10 mouse cellular contexts compared by ENCODE assay signal in the genomic region with DNA sequence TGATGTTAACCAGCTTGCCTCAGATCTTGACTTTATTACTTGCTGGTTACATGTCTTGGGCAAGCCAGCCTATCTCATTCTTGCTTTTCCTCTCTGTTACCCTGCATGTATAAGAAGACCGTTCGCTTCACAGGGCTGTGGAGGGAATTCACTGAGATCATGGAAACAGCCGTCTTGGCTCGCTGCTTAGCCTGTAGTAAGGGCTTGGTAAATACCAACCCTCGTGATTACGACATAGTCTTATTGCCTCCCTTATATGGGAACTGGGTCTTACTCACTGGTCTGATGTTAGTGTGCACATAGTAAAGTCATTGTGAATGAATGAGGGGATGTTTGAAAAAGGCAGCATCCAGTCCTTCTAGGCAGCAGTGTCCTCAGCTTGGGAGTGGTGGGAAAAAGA. TPM values are rescaled to one million over a fixed set of nuclear protein-coding genes. Genes with fewer than 3 reads are reported as not detected.
DNase-seq lines count a peak whose midpoint lies in the region; ATAC-seq and TF ChIP-seq lines count a peak whose summit lies in the region.
"Had no signal": no experiment of that assay in that cellular context is flagged by ENCODE, and none has a peak within 500 bp of the region (broad histone marks: within the 10 kb centered on the region; RNA-seq: fewer than 3 reads in every experiment).

No protein-coding gene starts in this region.

- H3K36me3 ChIP-seq in embryonic facial prominence, embryonic 12.5 days = peaks cover 11% of the 10 kb centered on the region; the same call in 1 of the 2 replicates
- H3K36me3 ChIP-seq in embryonic facial prominence, embryonic 10.5 days (replicated peaks) = peaks cover 24% of the 10 kb centered on the region
- H3K36me3 ChIP-seq in limb, embryonic 14.5 days (ENCODE audit: control insufficient read depth, insufficient read depth, low read length) = peaks cover 34% of the 10 kb centered on the region
- no peaks in the 10 kb centered on the region for H3K36me3 ChIP-seq in stomach, postnatal 0 days (ENCODE audit: control insufficient read depth, insufficient read depth, low read length)

- TF ChIP-seq EP300 in stomach, postnatal 0 days (optimal IDR thresholded peaks at IDR 0.05) = no peak

- no peak for TF ChIP-seq CTCF in stomach, postnatal 0 days (IDR thresholded peaks at IDR 0.05; ENCODE audit: low read depth)

- DNase-seq in embryonic facial prominence, embryonic 10.5 days (ENCODE audit: low spot score) = no peak
- DNase-seq in urinary bladder, postnatal 14 days (ENCODE audit: low spot score) = peak; percentile 62
- DNase-seq in urinary bladder, postnatal 4 days (ENCODE audit: low spot score in 2 of 2) = no peak
- peak; percentile 87 for DNase-seq in limb, embryonic 14.5 days (ENCODE audit: low spot score)
- peak; percentile 61 for DNase-seq in stomach, postnatal 0 days (ENCODE audit: low spot score)
- no peak for DNase-seq in layer of hippocampus, postnatal 10 days (ENCODE audit: low spot score in 2 of 2)
- no peak for DNase-seq in layer of hippocampus, postnatal 36 days
- DNase-seq: thymus, postnatal 25 days had no signal

- ATAC-seq in embryonic facial prominence, embryonic 12.5 days (ENCODE audit: insufficient number of reproducible peaks, insufficient read depth, low FRiP score, low TSS enrichment) = no peak
- ATAC-seq in limb, embryonic 14.5 days (ENCODE audit: low FRiP score, low read depth) = peak; percentile 56
- ATAC-seq in stomach, postnatal 0 days (ENCODE audit: low FRiP score, low TSS enrichment) = peak; percentile 91

- no peaks in the 10 kb centered on the region for H3K27me3 ChIP-seq in embryonic facial prominence, embryonic 12.5 days
- no peaks in the 10 kb centered on the region for H3K27me3 ChIP-seq in embryonic facial prominence, embryonic 10.5 days (replicated peaks; ENCODE audit: low read depth, poor library complexity, severe bottlenecking)
- no peaks in the 10 kb centered on the region for H3K27me3 ChIP-seq in limb, embryonic 14.5 days (ENCODE audit: control insufficient read depth, insufficient read depth, low read length)
- no peaks in the 10 kb centered on the region for H3K27me3 ChIP-seq in stomach, postnatal 0 days (ENCODE audit: control insufficient read depth, insufficient read depth, low read length)

- no peak for TF ChIP-seq POLR2A in limb, embryonic 14.5 days (IDR thresholded peaks at IDR 0.05; ENCODE audit: borderline replicate concordance, extremely low read depth, insufficient read depth, insufficient read length)

- H3K4me3 ChIP-seq in embryonic facial prominence, embryonic 12.5 days = no peak overlapping the region
- H3K4me3 ChIP-seq in embryonic facial prominence, embryonic 10.5 days = no peak overlapping the region
- no peak overlapping the region for H3K4me3 ChIP-seq in limb, embryonic 14.5 days (replicated peaks; ENCODE audit: low read length)
- no peak overlapping the region for H3K4me3 ChIP-seq in stomach, postnatal 0 days (ENCODE audit: low read depth, low read length)

- 78% methylated on average over 6 of the region's 6 CpGs for WGBS in embryonic facial prominence, embryonic 12.5 days
- WGBS in embryonic facial prominence, embryonic 10.5 days = 89% methylated on average over 6 of the region's 6 CpGs
- WGBS in limb, embryonic 14.5 days = 39% methylated on average over 6 of the region's 6 CpGs
- WGBS in stomach, postnatal 0 days = 20% methylated on average over 6 of the region's 6 CpGs

- H3K27ac ChIP-seq in embryonic facial prominence, embryonic 12.5 days = peak overlapping the region; percentile 17; the same call in 1 of the 2 replicates
- H3K27ac ChIP-seq in embryonic facial prominence, embryonic 10.5 days (replicated peaks) = no peak overlapping the region
- peak overlapping the region; percentile 28; the same call in 1 of the 2 replicates for H3K27ac ChIP-seq in limb, embryonic 14.5 days (replicated peaks; ENCODE audit: low read depth, low read length)
- H3K27ac ChIP-seq in stomach, postnatal 0 days (replicated peaks) = peak overlapping the region; percentile 53; the same call in 1 of the 2 replicates

- no peaks in the 10 kb centered on the region for H3K9me3 ChIP-seq in embryonic facial prominence, embryonic 12.5 days
- H3K9me3 ChIP-seq in embryonic facial prominence, embryonic 10.5 days = no peaks in the 10 kb centered on the region
- no peaks in the 10 kb centered on the region for H3K9me3 ChIP-seq in limb, embryonic 14.5 days (ENCODE audit: control insufficient read depth, low read length)
- no peaks in the 10 kb centered on the region for H3K9me3 ChIP-seq in stomach, postnatal 0 days (ENCODE audit: control insufficient read depth, low read length)

- no peak overlapping the region for H3K9ac ChIP-seq in embryonic facial prominence, embryonic 12.5 days
- no peak overlapping the region for H3K9ac ChIP-seq in limb, embryonic 14.5 days (ENCODE audit: low read depth, low read length, severe bottlenecking)
- H3K9ac ChIP-seq in stomach, postnatal 0 days (ENCODE audit: low read length) = no peak overlapping the region

- H3K4me2 ChIP-seq in embryonic facial prominence, embryonic 12.5 days (replicated peaks) = no peak overlapping the region
- no peak overlapping the region for H3K4me2 ChIP-seq in limb, embryonic 14.5 days (replicated peaks; ENCODE audit: low read depth, low read length, severe bottlenecking)
- no peak overlapping the region for H3K4me2 ChIP-seq in stomach, postnatal 0 days (replicated peaks; ENCODE audit: low read depth)
- H3K4me2 ChIP-seq: midbrain, embryonic 11.5 days had no signal

- peaks cover 1% of the 10 kb centered on the region; the same call in 1 of the 2 replicates for H3K4me1 ChIP-seq in embryonic facial prominence, embryonic 12.5 days
- H3K4me1 ChIP-seq in embryonic facial prominence, embryonic 10.5 days = peaks cover 10% of the 10 kb centered on the region
- H3K4me1 ChIP-seq in limb, embryonic 14.5 days (ENCODE audit: control insufficient read depth, insufficient read depth, low read length) = peaks cover 11% of the 10 kb centered on the region; the same call in 1 of the 2 replicates
- H3K4me1 ChIP-seq in stomach, postnatal 0 days (replicated peaks; ENCODE audit: control insufficient read depth, insufficient read depth) = no peaks in the 10 kb centered on the region

RNA-seq across cellular contexts. Expression of a gene that starts 10.4 kb away (rescaled TPM):
- polyA plus RNA-seq in embryonic facial prominence, embryonic 12.5 days (2016; fragmentation: Nextera tagmentation; extraction: Ambion mirVana) = 66.3 and 66.4 TPM in 2 replicates
- 29.4 and 36.3 TPM in 2 replicates for polyA plus RNA-seq in embryonic facial prominence, embryonic 10.5 days (2016; fragmentation: Nextera tagmentation; extraction: Ambion mirVana)
- 57.4 and 73.3 TPM in 2 replicates for polyA plus RNA-seq in limb, embryonic 14.5 days (2012; rRNA removed)
- polyA plus RNA-seq in limb, embryonic 14.5 days (2014; fragmentation: Nextera tagmentation; extraction: Ambion mirVana) = 66.5 and 75.1 TPM in 2 replicates
- polyA plus RNA-seq in stomach, postnatal 0 days (2015; fragmentation: Nextera tagmentation; extraction: Ambion mirVana) = 33.0 and 33.9 TPM in 2 replicates
- total RNA-seq in layer of hippocampus, postnatal 10 days (2021) = 10 to 100 TPM; 54.9 to 59.8 TPM
- total RNA-seq in layer of hippocampus, postnatal 36 days (2021) = 10 to 100 TPM; 49.2 to 60.3 TPM

Comparison
In these comparisons a context has a peak if more than half of its experiments do, and no peak if none do; other contexts are left out.
1. DNase-seq: peak in urinary bladder, postnatal 14 days (single experiment), limb, embryonic 14.5 days (single experiment) and stomach, postnatal 0 days (single experiment); none in embryonic facial prominence, embryonic 10.5 days (single experiment), urinary bladder, postnatal 4 days (0 of 2), layer of hippocampus, postnatal 10 days (0 of 2) and layer of hippocampus, postnatal 36 days (0 of 2).